Mouse (Mus musculus) CH12.LX (cell line): Measurements from ENCODE around the gene Upp2. TPM values are rescaled to one million over a fixed set of nuclear protein-coding genes. Genes with fewer than 3 reads are reported as not detected.

Experiments used
- DNase-seq: peaks from one replicate; pipeline ENCODE4 v3.0.0-alpha.2; 2013; ENCODE audit errors: extremely low read depth
- H3K27ac ChIP-seq: 2 replicates; pipeline ENCODE4 v1.5.1; 2012; ENCODE audit warnings: low read depth, mild to moderate bottlenecking, control low read depth, moderate library complexity; ENCODE audit not compliant: insufficient read depth
- H3K27me3 ChIP-seq: replicated peaks from 2 replicates; pipeline ENCODE3; 2012; ENCODE audit warnings: inconsistent platforms
- H3K36me3 ChIP-seq, 2 experiments: replicated peaks in 1 of 2; 2 replicates each; pipeline versions ENCODE3 to v1.6.1; 2012; ENCODE audit warnings: inconsistent platforms in 1 of 2, low read length in 1 of 2, mild to moderate bottlenecking in 1 of 2, mixed read lengths in 1 of 2, moderate library complexity in 1 of 2; ENCODE audit not compliant: control insufficient read depth in 1 of 2, insufficient read depth in 1 of 2
- H3K4me1 ChIP-seq, 2 experiments: 2 replicates each; pipeline ENCODE4 v1.6.1; 2012; ENCODE audit warnings: inconsistent platforms in 1 of 2, moderate library complexity in 1 of 2; ENCODE audit not compliant: insufficient read depth in 2 of 2, control insufficient read depth in 1 of 2
- H3K4me2 ChIP-seq: 2 replicates; pipeline ENCODE4 v1.6.1; 2012; ENCODE audit warnings: low read depth, mild to moderate bottlenecking, control low read depth; ENCODE audit not compliant: poor library complexity, insufficient read depth, severe bottlenecking
- H3K4me3 ChIP-seq, 3 experiments: fragments of 150-350 bp in 1 of 3; sonication (generic) in 1 of 3; replicated peaks in 1 of 3; 2 replicates each; pipeline versions ENCODE3 to v1.5.1; 2011 to 2012; ENCODE audit warnings: low read depth in 2 of 3, low read length in 2 of 3, mild to moderate bottlenecking in 2 of 3, moderate library complexity in 2 of 3, control low read depth in 1 of 3, improper control_type of control experiment in 1 of 3, inconsistent platforms in 1 of 3, mixed read lengths in 1 of 3; ENCODE audit not compliant: poor library complexity in 1 of 3
- H3K79me2 ChIP-seq: replicated peaks from 2 replicates; pipeline ENCODE4 v1.6.1; 2012; ENCODE audit warnings: mild to moderate bottlenecking, moderate library complexity; ENCODE audit not compliant: control insufficient read depth, poor library complexity, insufficient read depth, severe bottlenecking; ENCODE audit errors: extremely low read depth
- H3K9ac ChIP-seq: 2 replicates; pipeline ENCODE4 v1.6.1; 2012; ENCODE audit warnings: low read depth, mild to moderate bottlenecking, control low read depth, moderate library complexity; ENCODE audit not compliant: insufficient read depth
- H3K9me3 ChIP-seq: replicated peaks from 2 replicates; pipeline ENCODE3; 2012; ENCODE audit warnings: low read length, inconsistent platforms, mixed read lengths
- E2F4 ChIP-seq: IDR thresholded peaks from 2 replicates; pipeline ENCODE4 v1.6.1; 2011; ENCODE audit warnings: low read depth, low read length, improper control_type of control experiment; ENCODE audit not compliant: insufficient replicate concordance
- EP300 ChIP-seq: IDR thresholded peaks from 2 replicates; pipeline ENCODE4 v1.6.1; 2011; ENCODE audit warnings: low read length, improper control_type of control experiment
- GABPA ChIP-seq: IDR thresholded peaks from 2 replicates; pipeline ENCODE4 v1.6.1; 2012; ENCODE audit warnings: low read depth, low read length, improper control_type of control experiment, inconsistent platforms; ENCODE audit not compliant: insufficient replicate concordance
- HCFC1 ChIP-seq: IDR thresholded peaks from 2 replicates; pipeline ENCODE4 v1.6.1; 2012; ENCODE audit warnings: low read depth, mild to moderate bottlenecking, inconsistent platforms, low read length, improper control_type of control experiment
- IRF4 ChIP-seq: IDR thresholded peaks from 2 replicates; pipeline ENCODE4 v1.6.1; 2014; ENCODE audit warnings: low read depth, mild to moderate bottlenecking, inconsistent platforms, low read length, improper control_type of control experiment
- KAT2A ChIP-seq: IDR thresholded peaks from 2 replicates; pipeline ENCODE4 v1.6.1; 2012; ENCODE audit warnings: low read length, improper control_type of control experiment, inconsistent platforms; ENCODE audit not compliant: insufficient replicate concordance
- MAFK ChIP-seq: IDR thresholded peaks from 2 replicates; pipeline ENCODE4 v1.6.1; 2011; ENCODE audit warnings: low read length, improper control_type of control experiment; ENCODE audit not compliant: insufficient replicate concordance
- MAX ChIP-seq: IDR thresholded peaks from 2 replicates; pipeline ENCODE4 v1.6.1; 2011; ENCODE audit warnings: low read length, improper control_type of control experiment
- MEF2A ChIP-seq: IDR thresholded peaks from 2 replicates; pipeline ENCODE4 v1.6.1; 2014; ENCODE audit warnings: low read depth, mild to moderate bottlenecking, inconsistent platforms, low read length, improper control_type of control experiment, borderline replicate concordance
- NELFE ChIP-seq: IDR thresholded peaks from 2 replicates; pipeline ENCODE4 v1.6.1; 2011; ENCODE audit warnings: low read depth, low read length, improper control_type of control experiment
- NRF1 ChIP-seq: IDR thresholded peaks from 2 replicates; pipeline ENCODE4 v1.6.1; 2014; ENCODE audit warnings: low read depth, mild to moderate bottlenecking, inconsistent platforms, low read length, improper control_type of control experiment, moderate library complexity
- PAX5 ChIP-seq: IDR thresholded peaks from 2 replicates; pipeline ENCODE4 v1.6.1; 2012; ENCODE audit warnings: low read length, inconsistent platforms, mixed read lengths
- POLR2AphosphoS2 ChIP-seq: IDR thresholded peaks from 2 replicates; pipeline ENCODE4 v1.6.1; 2011; ENCODE audit warnings: low read depth, low read length, improper control_type of control experiment
- RAD21 ChIP-seq: IDR thresholded peaks from 2 replicates; pipeline ENCODE4 v1.6.1; 2011; ENCODE audit warnings: low read depth, mild to moderate bottlenecking, low read length, improper control_type of control experiment, moderate library complexity
- RCOR1 ChIP-seq: conservative IDR thresholded peaks from 2 replicates; pipeline ENCODE4 v1.6.1; 2012; ENCODE audit warnings: low read depth, mild to moderate bottlenecking, inconsistent platforms, low read length, improper control_type of control experiment
- SMC3 ChIP-seq: IDR thresholded peaks from 2 replicates; pipeline ENCODE4 v1.6.1; 2011; ENCODE audit warnings: low read depth, low read length, improper control_type of control experiment
- TCF12 ChIP-seq: IDR thresholded peaks from 2 replicates; pipeline ENCODE4 v1.6.1; 2014; ENCODE audit warnings: low read depth, mild to moderate bottlenecking, inconsistent platforms, low read length, improper control_type of control experiment
- UBTF ChIP-seq: IDR thresholded peaks from 2 replicates; pipeline ENCODE4 v1.6.1; 2012; ENCODE audit warnings: low read depth, mild to moderate bottlenecking, inconsistent platforms, low read length, improper control_type of control experiment, moderate library complexity
- USF1 ChIP-seq: IDR thresholded peaks from 2 replicates; pipeline ENCODE4 v1.6.1; 2014; ENCODE audit warnings: low read depth, mild to moderate bottlenecking, inconsistent platforms, low read length, improper control_type of control experiment
- USF2 ChIP-seq: conservative IDR thresholded peaks from 2 replicates; pipeline ENCODE4 v1.6.1; 2011; ENCODE audit warnings: low read depth, low read length, improper control_type of control experiment
- ZC3H11A ChIP-seq: IDR thresholded peaks from 2 replicates; pipeline ENCODE4 v1.6.1; 2012; ENCODE audit warnings: low read depth, mild to moderate bottlenecking, inconsistent platforms, low read length, improper control_type of control experiment
- ZKSCAN1 ChIP-seq: IDR thresholded peaks from 2 replicates; pipeline ENCODE4 v1.6.1; 2012; ENCODE audit warnings: low read depth, inconsistent platforms, low read length, improper control_type of control experiment, borderline replicate concordance
- ZNF384 ChIP-seq: IDR thresholded peaks from 2 replicates; pipeline ENCODE4 v1.6.1; 2012; ENCODE audit warnings: low read depth, low read length, improper control_type of control experiment, inconsistent platforms
- dilution Hi-C: fragments of 300-500 bp; cut with MboI; formaldehyde crosslinking; loops from 2 replicates; pipeline ENCODE4 v1.14.3; 2020; ENCODE audit warnings: low sequenced_read_pairs; ENCODE audit not compliant: extremely low pct_unique_long_range_greater_than_20kb, extremely low pct_ligation_motif_present
- in situ Hi-C: fragments of 300-500 bp; cut with MboI; formaldehyde crosslinking; loops from 3 replicates; pipeline ENCODE4 v1.14.3; 2019; ENCODE audit warnings: low sequenced_read_pairs, low pct_ligation_motif_present, low pct_unique_long_range_greater_than_20kb, mixed read lengths
- polyA plus RNA-seq: library from polyadenylated mRNA; unstranded; fragments of >175 nt; gene quantifications from 2 replicates; pipeline ENCODE4 v1.2.1, GENCODE M21; 2012; ENCODE audit warnings: low read depth; ENCODE audit not compliant: insufficient read length
- total RNA-seq, 2 experiments: library from RNA; depleted of rRNA; stranded (reverse); fragments of 300-350 nt in 1 of 2; fragments of >200 nt in 1 of 2; gene quantifications; 2 replicates each; pipeline ENCODE4 v1.2.3; 2012 to 2014

Upp2 gene
- total and polyA plus RNA-seq, 3 experiments = not detected

- no peaks in the 10 kb centered on the region for H3K36me3 ChIP-seq
- H3K4me1 ChIP-seq = no peaks in the 10 kb centered on the region
- no peaks in the 10 kb centered on the region for H3K27me3 ChIP-seq
- no peak overlapping the region for H3K4me3 ChIP-seq
- dilution Hi-C loops (no loop called here), in situ Hi-C loops (no loop called here)
- DNase-seq = no peak
- no peak overlapping the region for H3K9ac ChIP-seq
- no peak overlapping the region for H3K4me2 ChIP-seq
- no peaks in the 10 kb centered on the region for H3K79me2 ChIP-seq
- no peak overlapping the region for H3K27ac ChIP-seq
- TF ChIP-seq E2F4 (no peak), MAFK (no peak), USF1 (no peak), ZC3H11A (no peak), PAX5 (no peak), USF2 (no peak), GABPA (no peak), TCF12 (no peak), KAT2A (no peak), MEF2A (no peak), POLR2AphosphoS2 (no peak), SMC3 (no peak), EP300 (no peak), MAX (no peak), ZNF384 (no peak), HCFC1 (no peak), IRF4 (no peak)
- H3K9me3 ChIP-seq = peaks cover 21% of the 10 kb centered on the region
These were observed 14.8 kb upstream of the Upp2 start for GRCm38 (mm10) chr2:58552296-58552695.

DNA sequence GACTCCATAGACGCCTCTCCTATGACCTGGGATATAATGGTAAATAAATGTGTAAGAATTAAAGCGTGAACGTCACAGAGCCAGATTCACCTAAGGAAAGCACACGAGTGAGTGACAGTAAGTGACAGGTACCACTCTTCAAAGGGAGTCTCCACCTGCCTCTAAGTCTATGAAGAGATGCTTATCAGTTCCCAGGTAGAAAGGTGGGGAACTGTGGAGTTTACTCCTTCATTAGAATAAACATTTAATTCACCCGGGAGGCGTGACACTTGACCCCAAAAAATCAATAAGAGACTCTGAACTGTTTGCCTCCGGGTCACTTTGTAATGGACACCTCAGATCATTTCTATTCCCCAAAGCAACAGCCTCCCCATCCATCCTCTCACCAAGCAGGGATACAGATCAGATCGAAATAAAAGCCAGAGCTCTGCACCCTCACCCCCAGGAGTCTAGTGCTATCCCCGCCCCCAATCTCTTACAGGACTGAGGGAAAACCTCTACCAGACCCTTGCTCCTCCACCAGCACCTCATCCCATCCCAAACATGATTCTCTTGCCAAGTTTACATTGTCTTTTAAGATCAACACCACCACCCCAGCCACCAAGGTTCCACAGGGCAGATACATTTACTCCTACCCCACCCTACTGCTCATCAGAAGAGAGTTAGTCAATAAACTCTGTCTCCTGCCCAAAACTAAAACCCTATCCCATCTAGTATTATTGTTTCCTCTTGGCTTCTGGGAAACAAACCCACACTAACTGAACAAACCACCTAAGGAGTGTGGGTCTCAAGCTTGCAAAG, 9.9 kb upstream of the Upp2 start:
- no peak overlapping the region for H3K27ac ChIP-seq
- no peaks in the 10 kb centered on the region for H3K4me1 ChIP-seq
- H3K36me3 ChIP-seq = no peaks in the 10 kb centered on the region
- no peak overlapping the region for H3K4me2 ChIP-seq
- H3K27me3 ChIP-seq = no peaks in the 10 kb centered on the region
- in situ Hi-C loops (no loop called here), dilution Hi-C loops (no loop called here)
- peaks cover 25% of the 10 kb centered on the region for H3K9me3 ChIP-seq
- TF ChIP-seq RCOR1 (no peak), USF2 (no peak), UBTF (no peak), ZNF384 (no peak), SMC3 (no peak), MAFK (no peak), HCFC1 (no peak), RAD21 (no peak), IRF4 (no peak), ZKSCAN1 (no peak), MAX (no peak), NRF1 (no peak), NELFE (no peak)
- H3K4me3 ChIP-seq = no peak overlapping the region
- H3K9ac ChIP-seq = no peak overlapping the region
- no peak for DNase-seq
- no peaks in the 10 kb centered on the region for H3K79me2 ChIP-seq
